Mouse (Mus musculus) hindlimb bud, embryonic 11.5 days (tissue): ENCODE data around the gene Sytl2.

Experiments used
- DNase-seq: peaks from one replicate; pipeline ENCODE4 v3.0.0-alpha.2; 2012; ENCODE audit warnings: low read depth, low spot score; ENCODE audit errors: extremely low spot score

Sytl2 gene

GRCm38 (mm10) chr7:90306968-90307367, 4.9 kb downstream of the Sytl2 start:
- no peak for DNase-seq

GRCm38 (mm10) chr7:90308003-90308402, 6.0 kb downstream of the Sytl2 start:
- DNase-seq, result no peak

GRCm38 (mm10) chr7:90312151-90312883, 10.3 kb downstream of the Sytl2 start:
- no peak for DNase-seq

GRCm38 (mm10) chr7:90313421-90313820, 11.4 kb downstream of the Sytl2 start:
- no peak for DNase-seq

- DNase-seq, result no peak
Measured at GRCm38 (mm10) chr7:90316823-90317222, 14.8 kb downstream of the Sytl2 start.

- DNase-seq, result no peak
Measured at GRCm38 (mm10) chr7:90319446-90319845, 17.4 kb downstream of the Sytl2 start.

GRCm38 (mm10) chr7:90320124-90320523, 18.1 kb downstream of the Sytl2 start:
- DNase-seq, result no peak

GRCm38 (mm10) chr7:90325166-90325565, 23.1 kb downstream of the Sytl2 start:
- no peak for DNase-seq

GRCm38 (mm10) chr7:90330200-90330599, 28.1 kb downstream of the Sytl2 start:
- no peak for DNase-seq

GRCm38 (mm10) chr7:90332483-90333065, 30.5 kb downstream of the Sytl2 start:
- no peak for DNase-seq

- no peak for DNase-seq
Measured at GRCm38 (mm10) chr7:90334362-90334761, 32.3 kb downstream of the Sytl2 start.

- no peak for DNase-seq
Measured at GRCm38 (mm10) chr7:90334831-90335230, 32.8 kb downstream of the Sytl2 start.

GRCm38 (mm10) chr7:90335755-90336194, 33.7 kb downstream of the Sytl2 start:
- DNase-seq, result no peak

GRCm38 (mm10) chr7:90341212-90341957, 39.3 kb downstream of the Sytl2 start:
- no peak for DNase-seq

GRCm38 (mm10) chr7:90344903-90345302, 42.9 kb downstream of the Sytl2 start:
- no peak for DNase-seq

- DNase-seq, result no peak
Measured at GRCm38 (mm10) chr7:90347779-90348437, 45.9 kb downstream of the Sytl2 start.

GRCm38 (mm10) chr7:90349014-90349413, 47.0 kb downstream of the Sytl2 start:
- DNase-seq, result no peak

- no peak for DNase-seq
Measured at GRCm38 (mm10) chr7:90352183-90352582, 50.1 kb downstream of the Sytl2 start.

- no peak for DNase-seq
Measured at GRCm38 (mm10) chr7:90353488-90354228, 51.6 kb downstream of the Sytl2 start.

- no peak for DNase-seq
Measured at GRCm38 (mm10) chr7:90354229-90354604, 52.2 kb downstream of the Sytl2 start.

GRCm38 (mm10) chr7:90355454-90355853, 53.4 kb downstream of the Sytl2 start:
- no peak for DNase-seq
